Mouse (Mus musculus) heart, postnatal 25 days (tissue): ENCODE data around the gene Caap1. TPM values are rescaled to one million over a fixed set of nuclear protein-coding genes. Genes with fewer than 3 reads are reported as not detected.
A peak's percentile ranks its signal among the peaks of the same experiment; 100 is the strongest.

ENCODE experiments used
- DNase-seq: peaks from one replicate; pipeline ENCODE4 v3.0.0; 2022; ENCODE audit warnings: low spot score
- intact Hi-C: fragments of 180-260 bp; cut with DNase I; formaldehyde crosslinking; loops from one replicate; pipeline ENCODE4 v1.15.1; 2025
- total RNA-seq, 2 experiments: library from RNA; stranded (reverse); gene quantifications; 2 replicates each; pipeline ENCODE4 v1.2.3; 2021

Gene Caap1
- total RNA-seq, 2 experiments from 2014 or later = 3.9 to 4.5 TPM

GRCm38 (mm10) chr4:94523321-94523720 is 33.3 kb downstream of the Caap1 start:
- no peak for DNase-seq
- intact Hi-C loops = no loop called here

DNA sequence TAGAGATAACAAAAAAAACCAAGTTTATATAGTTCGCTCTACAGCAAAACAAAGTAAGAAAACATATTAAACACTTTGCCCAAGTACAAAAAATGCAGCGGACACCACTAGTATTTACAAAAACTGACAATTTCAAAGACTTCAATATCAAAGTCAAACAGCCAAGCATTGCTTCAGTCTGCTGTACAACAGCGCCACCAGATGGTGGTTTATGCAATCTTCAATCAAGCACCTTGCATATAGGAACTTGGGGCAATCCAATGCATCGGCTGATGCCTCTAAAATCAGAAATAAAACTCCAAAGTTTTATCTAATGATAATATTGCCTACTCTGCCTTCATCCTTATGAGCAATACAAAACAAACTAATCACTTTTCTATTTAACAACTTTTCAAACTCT is 39.0 kb downstream of the Caap1 start:
- intact Hi-C loops = loop anchor here (5.0 kb wide), 1 partner anchor 395 kb away; no protein-coding TSS in a partner anchor
- no peak for DNase-seq

GRCm38 (mm10) chr4:94515366-94515765 is 41.2 kb downstream of the Caap1 start:
- intact Hi-C loops = loop anchor here (5.0 kb wide), 1 partner anchor 393 kb away; no protein-coding TSS in a partner anchor
- no peak for DNase-seq

DNA sequence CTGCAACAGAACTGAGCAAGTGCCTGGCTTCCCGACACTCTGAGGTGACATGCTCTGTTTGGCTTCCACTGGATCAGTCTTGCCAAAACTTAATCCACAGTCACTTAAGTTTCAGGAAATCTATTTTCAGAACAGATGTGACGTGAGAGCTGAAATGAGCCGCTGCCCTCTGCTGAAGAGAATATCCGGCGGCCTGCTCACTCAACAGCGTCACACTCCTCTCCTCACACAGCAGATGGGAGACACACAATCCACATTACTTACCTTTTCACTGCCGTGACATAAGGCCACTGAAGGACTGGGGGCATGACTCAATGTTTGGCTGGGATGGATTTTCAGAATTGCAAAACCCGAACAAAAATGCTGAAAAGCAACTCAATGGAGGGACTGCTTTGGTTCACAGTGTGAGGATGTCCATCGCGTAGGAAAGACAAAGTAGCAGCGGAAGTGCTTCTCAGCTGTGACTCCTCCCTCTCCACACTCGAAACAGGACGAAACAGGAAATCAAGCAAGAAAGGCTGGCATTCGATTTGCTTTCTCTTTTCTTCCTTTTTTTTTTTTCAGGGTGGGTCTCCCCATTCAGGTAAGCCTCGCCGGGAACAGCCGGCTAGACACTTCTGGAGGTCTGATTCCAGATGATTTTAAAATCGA is 79.7 kb downstream of the Caap1 start:
- intact Hi-C loops = no loop called here
- peak; percentile 7 for DNase-seq

GRCm38 (mm10) chr4:94473286-94473685 is 83.3 kb downstream of the Caap1 start:
- intact Hi-C loops = no loop called here
- DNase-seq = no peak

DNA sequence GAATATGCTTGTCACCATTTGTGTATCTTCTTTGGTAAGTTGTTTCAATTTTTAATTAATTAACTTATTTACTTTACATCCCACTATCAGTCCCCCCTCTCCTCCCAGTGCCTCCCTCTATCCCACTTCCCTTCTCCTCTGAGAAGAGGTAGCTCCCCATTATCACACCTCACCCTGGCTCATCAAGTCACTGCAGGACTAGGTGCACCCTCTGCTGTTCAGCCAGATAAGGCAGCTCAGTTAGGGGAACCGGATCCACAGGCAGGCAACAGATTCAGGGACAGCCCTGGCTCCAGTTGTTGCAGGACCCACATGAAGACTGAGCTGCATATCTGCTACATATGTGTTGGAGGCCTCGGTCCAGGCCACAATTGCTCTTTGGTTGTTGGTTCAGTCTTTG is 97.2 kb downstream of the Caap1 start:
- intact Hi-C loops = no loop called here
- DNase-seq = no peak

- intact Hi-C loops = no loop called here
- DNase-seq = no peak
Observed at GRCm38 (mm10) chr4:94454857-94455256, 101.7 kb downstream of the Caap1 start.

Other genes starting within 250 kb of the Caap1 start
- gene Gm10306, start 250 bp downstream of the Caap1 start, total RNA-seq = not detected
- 10 to 100 TPM; 41.8 to 45.6 TPM for gene Plaa, start 46.4 kb upstream of the Caap1 start, total RNA-seq
- gene Ift74, start 57.7 kb upstream of the Caap1 start, total RNA-seq = 1 to 10 TPM; 4.8 to 5.3 TPM
- gene Lrrc19, start 93.3 kb upstream of the Caap1 start, total RNA-seq = not detected
- 10 to 100 TPM; 41.6 to 47.3 TPM for gene Tek, start 182.5 kb upstream of the Caap1 start, total RNA-seq